Mouse (Mus musculus) liver, postnatal 0 days (tissue): ENCODE measurements at regions not wholly inside any gene's neighbourhood (a gene's known extent, or its start where the extent isn't known, plus 50 kb on each side); places are given as distances from the start of the nearest gene placed in this dataset.

Experiments used
- ATAC-seq: fragments of 200-750 bp; cut with Nextera tagmentation; 2 replicates; pipeline ENCODE4 v1.8.0; 2017; ENCODE audit warnings: mild to moderate bottlenecking, moderate library complexity
- DNase-seq: peaks from one replicate; pipeline ENCODE4 v3.0.0-alpha.2; 2016
- H3K27ac ChIP-seq: fragments of 300-500 bp; sonication (generic); 2 replicates; pipeline ENCODE4 v1.5.1; 2014; ENCODE audit warnings: antibody characterized with exemption, moderate library complexity, mild to moderate bottlenecking, low read depth
- H3K27me3 ChIP-seq: fragments of 300-500 bp; sonication (generic); 2 replicates; pipeline ENCODE4 v1.6.1; 2014; ENCODE audit warnings: low read length, control low read depth, mixed read lengths; ENCODE audit not compliant: insufficient read depth
- H3K36me3 ChIP-seq: fragments of 300-500 bp; sonication (generic); replicated peaks from 2 replicates; pipeline ENCODE4 v1.6.1; 2014; ENCODE audit warnings: mild to moderate bottlenecking, control low read depth, low read length, moderate library complexity, mixed read lengths; ENCODE audit not compliant: insufficient read depth
- H3K4me1 ChIP-seq: fragments of 300-500 bp; sonication (generic); 2 replicates; pipeline ENCODE4 v1.6.1; 2014; ENCODE audit warnings: antibody characterized with exemption, mild to moderate bottlenecking, control low read depth; ENCODE audit not compliant: insufficient read depth
- H3K4me2 ChIP-seq: fragments of 300-500 bp; sonication (generic); 2 replicates; pipeline ENCODE4 v1.6.1; 2014; ENCODE audit warnings: low read depth, mild to moderate bottlenecking, low read length, moderate library complexity, mixed read lengths
- H3K4me3 ChIP-seq: fragments of 300-500 bp; sonication (generic); 2 replicates; pipeline ENCODE4 v1.5.1; 2014; ENCODE audit warnings: low read depth, low read length
- H3K9ac ChIP-seq: fragments of 300-500 bp; sonication (generic); replicated peaks from 2 replicates; pipeline ENCODE4 v1.6.1; 2014; ENCODE audit warnings: mild to moderate bottlenecking, moderate library complexity
- H3K9me3 ChIP-seq: fragments of 300-500 bp; sonication (generic); 2 replicates; pipeline ENCODE4 v1.6.1; 2016; ENCODE audit warnings: mild to moderate bottlenecking, control low read depth, low read length, mixed read lengths
- CTCF ChIP-seq: sonication (generic); IDR thresholded peaks from 2 replicates; pipeline ENCODE4 v1.5.1; 2016; ENCODE audit warnings: antibody characterized with exemption, low read depth
- EP300 ChIP-seq: IDR thresholded peaks from 2 replicates; pipeline ENCODE4 v1.6.1; 2016; ENCODE audit warnings: antibody characterized with exemption, low read depth, mild to moderate bottlenecking
- WGBS: fragments of 180-500 bp; shearing (Covaris S2); extraction: QIAGEN DNeasy Blood & Tissue Kit; methylation state at CpG from one replicate; pipeline ENCODE4 v1.1.7; 2014; ENCODE audit not compliant: insufficient replicate concordance; 5-methylcytosine and 5-hydroxymethylcytosine counted together

DNA sequence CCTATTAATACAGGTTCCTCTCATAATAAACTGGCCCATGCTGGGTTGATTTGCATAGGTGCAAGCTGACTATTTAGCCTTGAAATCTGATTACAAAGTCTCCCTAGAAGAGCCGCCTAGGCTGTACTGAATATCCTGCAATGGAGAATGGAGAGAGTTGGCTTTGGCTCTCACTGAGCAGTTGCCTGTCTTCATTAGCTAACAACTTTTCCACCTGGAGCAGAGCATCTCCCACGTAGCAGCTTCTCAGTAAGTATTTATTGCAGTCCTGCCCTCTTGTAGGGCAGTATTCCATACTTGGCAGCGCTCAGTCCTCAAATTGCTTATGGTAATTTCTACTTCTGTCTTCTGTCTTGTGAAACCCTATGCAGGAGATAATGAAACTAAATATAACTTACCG, 175.8 kb upstream of the C9orf72 start:
- H3K27ac ChIP-seq: no peak overlapping the region
- no peaks in the 10 kb centered on the region for H3K27me3 ChIP-seq
- 71% methylated on average over 4 of the region's 4 CpGs for WGBS
- no peak for ATAC-seq
- no peak overlapping the region for H3K9ac ChIP-seq
- H3K36me3 ChIP-seq: no peaks in the 10 kb centered on the region
- H3K4me3 ChIP-seq: no peak overlapping the region
- DNase-seq: no peak
- no peak for TF ChIP-seq CTCF
- no peak for TF ChIP-seq EP300
- H3K9me3 ChIP-seq: no peaks in the 10 kb centered on the region
- no peak overlapping the region for H3K4me2 ChIP-seq
- H3K4me1 ChIP-seq: no peaks in the 10 kb centered on the region

DNA sequence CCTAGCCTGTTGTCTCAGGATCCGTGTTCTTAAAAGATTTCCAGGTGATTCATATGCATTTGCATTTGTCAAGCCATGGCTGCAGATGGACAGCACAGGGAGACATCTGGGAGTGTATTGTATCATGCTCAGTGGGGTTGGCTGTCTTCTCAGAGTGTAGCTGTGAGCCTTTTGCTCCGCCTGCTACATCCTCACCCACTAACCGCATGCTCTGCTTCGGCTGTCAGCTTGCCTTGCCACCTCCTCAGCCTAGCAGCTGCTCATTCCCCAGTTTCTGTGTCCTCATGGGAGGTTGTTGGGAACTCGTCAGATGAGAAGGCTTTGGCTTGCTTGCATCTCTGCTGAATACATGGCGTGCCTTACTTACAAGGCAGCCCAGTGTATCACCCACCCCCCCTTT, 174.5 kb upstream of the C9orf72 start:
- DNase-seq: no peak
- Histone ChIP-seq H3K4me2 (no peak overlapping the region), H3K27me3 (no peaks in the 10 kb centered on the region), H3K27ac (no peak overlapping the region), H3K36me3 (no peaks in the 10 kb centered on the region), H3K9ac (no peak overlapping the region), H3K4me1 (no peaks in the 10 kb centered on the region), H3K9me3 (no peaks in the 10 kb centered on the region), H3K4me3 (no peak overlapping the region)
- no peak for TF ChIP-seq CTCF
- TF ChIP-seq EP300: no peak
- 86% methylated on average over 6 of the region's 6 CpGs for WGBS
- ATAC-seq: no peak

DNA sequence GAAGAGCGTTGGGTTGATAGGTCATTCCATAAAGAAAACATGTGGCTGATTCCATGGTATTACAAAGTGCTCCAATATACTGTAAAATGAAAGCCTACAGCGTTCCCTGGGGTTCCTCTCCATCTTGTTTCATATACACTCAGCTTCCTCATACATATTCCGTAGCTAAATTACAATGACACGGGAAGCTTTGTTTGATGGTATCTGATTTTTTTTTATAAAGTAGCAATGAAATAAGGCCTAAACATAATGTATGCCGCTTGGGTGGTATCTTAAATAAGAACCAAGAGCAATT, 169.6 kb upstream of the C9orf72 start:
- no peak overlapping the region for H3K9ac ChIP-seq
- no peak overlapping the region for H3K27ac ChIP-seq
- TF ChIP-seq EP300: no peak
- TF ChIP-seq CTCF: no peak
- no peaks in the 10 kb centered on the region for H3K4me1 ChIP-seq
- H3K36me3 ChIP-seq: no peaks in the 10 kb centered on the region
- no peak overlapping the region for H3K4me3 ChIP-seq
- ATAC-seq: no peak
- no peak overlapping the region for H3K4me2 ChIP-seq
- no peaks in the 10 kb centered on the region for H3K9me3 ChIP-seq
- 84% methylated on average over 5 of the region's 5 CpGs for WGBS
- no peaks in the 10 kb centered on the region for H3K27me3 ChIP-seq
- no peak for DNase-seq

- ATAC-seq (no peak), DNase-seq (no peak)
- Histone ChIP-seq H3K4me3 (no peak overlapping the region), H3K27ac (no peak overlapping the region), H3K36me3 (no peaks in the 10 kb centered on the region), H3K4me2 (no peak overlapping the region), H3K27me3 (no peaks in the 10 kb centered on the region), H3K4me1 (no peaks in the 10 kb centered on the region), H3K9ac (no peak overlapping the region), H3K9me3 (no peaks in the 10 kb centered on the region)
- TF ChIP-seq EP300 (no peak), CTCF (no peak)
- WGBS: 73% methylated on average over 16 of the region's 16 CpGs
Measured at GRCm38 (mm10) chr4:35394821-35395582, 169.0 kb upstream of the C9orf72 start.

DNA sequence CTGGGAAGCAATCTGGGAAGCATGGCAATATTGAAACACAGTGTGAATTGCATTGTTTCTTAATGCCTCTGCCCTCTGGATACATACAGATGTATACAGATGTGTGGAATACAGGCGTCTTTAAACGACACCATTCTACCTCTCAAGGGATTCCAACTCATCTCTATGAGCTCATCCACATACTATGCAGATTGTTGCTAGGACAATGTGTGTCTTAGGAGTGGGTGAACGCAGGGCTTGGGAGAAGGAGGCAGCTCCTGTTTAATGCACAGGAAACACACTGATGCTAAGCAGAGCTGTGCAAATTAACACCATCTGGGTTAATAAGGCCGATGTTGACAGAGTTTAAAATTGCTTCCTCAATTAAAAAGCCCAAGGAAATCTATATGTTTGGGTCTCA, 149.8 kb upstream of the C9orf72 start:
- Histone ChIP-seq H3K9ac (no peak overlapping the region), H3K4me3 (no peak overlapping the region), H3K9me3 (no peaks in the 10 kb centered on the region), H3K4me2 (no peak overlapping the region), H3K4me1 (no peaks in the 10 kb centered on the region), H3K27ac (no peak overlapping the region), H3K27me3 (no peaks in the 10 kb centered on the region), H3K36me3 (no peaks in the 10 kb centered on the region)
- ATAC-seq (no peak), DNase-seq (no peak)
- 71% methylated on average over 4 of the region's 4 CpGs for WGBS
- no peak for TF ChIP-seq EP300
- no peak for TF ChIP-seq CTCF

GRCm38 (mm10) chr4:35373213-35373860, 147.4 kb upstream of the C9orf72 start:
- no peaks in the 10 kb centered on the region for H3K4me1 ChIP-seq
- ATAC-seq (no peak), DNase-seq (no peak)
- no peak overlapping the region for H3K9ac ChIP-seq
- TF ChIP-seq EP300 (no peak), CTCF (no peak)
- WGBS: 63% methylated on average over 9 of the region's 9 CpGs
- no peaks in the 10 kb centered on the region for H3K9me3 ChIP-seq
- H3K4me2 ChIP-seq: no peak overlapping the region
- H3K36me3 ChIP-seq: no peaks in the 10 kb centered on the region
- H3K4me3 ChIP-seq: no peak overlapping the region
- no peaks in the 10 kb centered on the region for H3K27me3 ChIP-seq
- H3K27ac ChIP-seq: no peak overlapping the region
